Mouse (Mus musculus): ENCODE results near the gene Jazf1. TPM values are rescaled to one million over a fixed set of nuclear protein-coding genes. Genes with fewer than 3 reads are reported as not detected.

The Jazf1 gene
- total and polyA plus RNA-seq, 2 experiments, result 0.48 to 0.74 TPM

- H3K4me3 ChIP-seq (ENCODE audit: insufficient read depth, low read depth, low read length), result no peak overlapping the region
- no peak overlapping the region for H3K9ac ChIP-seq (ENCODE audit: low read depth, low read length)
- DNase-seq (ENCODE audit: extremely low read depth, low read depth, low spot score), result no peak
- 65% methylated on average over 2 of the region's 2 CpGs for WGBS
- H3K27me3 ChIP-seq (ENCODE audit: control insufficient read depth, insufficient read depth, low read length), result no peaks in the 10 kb centered on the region
- H3K4me1 ChIP-seq (ENCODE audit: control insufficient read depth, insufficient read depth, low read length), result no peaks in the 10 kb centered on the region
- no peaks in the 10 kb centered on the region for H3K79me2 ChIP-seq (ENCODE audit: control insufficient read depth, insufficient read depth, low read length)
- TF ChIP-seq CTCF (IDR thresholded peaks at IDR 0.05; ENCODE audit: low read depth, low read length) (no peak), POLR2A (IDR thresholded peaks at IDR 0.05; ENCODE audit: extremely low read depth, insufficient read depth, low read length) (no peak)
- H3K36me3 ChIP-seq (ENCODE audit: control insufficient read depth, insufficient read depth, low read length), result no peaks in the 10 kb centered on the region
- H3K27ac ChIP-seq (replicated peaks; ENCODE audit: insufficient read depth, low read depth, low read length), result no peak overlapping the region
Observed at GRCm38 (mm10) chr6:53054909-53055308, 13.5 kb downstream of the Jazf1 start.

GRCm38 (mm10) chr6:53045501-53045900, 22.9 kb downstream of the Jazf1 start:
- no peak overlapping the region for H3K9ac ChIP-seq (ENCODE audit: low read depth, low read length)
- no peak overlapping the region for H3K4me3 ChIP-seq (ENCODE audit: insufficient read depth, low read depth, low read length)
- H3K36me3 ChIP-seq (ENCODE audit: control insufficient read depth, insufficient read depth, low read length), result no peaks in the 10 kb centered on the region
- no peaks in the 10 kb centered on the region for H3K79me2 ChIP-seq (ENCODE audit: control insufficient read depth, insufficient read depth, low read length)
- H3K27ac ChIP-seq (replicated peaks; ENCODE audit: insufficient read depth, low read depth, low read length), result no peak overlapping the region
- H3K4me1 ChIP-seq (ENCODE audit: control insufficient read depth, insufficient read depth, low read length), result no peaks in the 10 kb centered on the region
- H3K27me3 ChIP-seq (ENCODE audit: control insufficient read depth, insufficient read depth, low read length), result no peaks in the 10 kb centered on the region; the same call in 1 of the 2 replicates
- peak; percentile 14 for DNase-seq (ENCODE audit: extremely low read depth, low read depth, low spot score)
- no peak for TF ChIP-seq CTCF (IDR thresholded peaks at IDR 0.05; ENCODE audit: low read depth, low read length)
- TF ChIP-seq POLR2A (IDR thresholded peaks at IDR 0.05; ENCODE audit: extremely low read depth, insufficient read depth, low read length), result no peak
- 86% methylated on average over 2 of the region's 2 CpGs for WGBS

- Histone ChIP-seq H3K27ac (replicated peaks; ENCODE audit: insufficient read depth, low read depth, low read length) (no peak overlapping the region), H3K79me2 (ENCODE audit: control insufficient read depth, insufficient read depth, low read length) (no peaks in the 10 kb centered on the region), H3K9ac (ENCODE audit: low read depth, low read length) (no peak overlapping the region), H3K4me1 (ENCODE audit: control insufficient read depth, insufficient read depth, low read length) (peaks cover 8% of the 10 kb centered on the region), H3K36me3 (ENCODE audit: control insufficient read depth, insufficient read depth, low read length) (no peaks in the 10 kb centered on the region), H3K27me3 (ENCODE audit: control insufficient read depth, insufficient read depth, low read length) (no peaks in the 10 kb centered on the region), H3K4me3 (ENCODE audit: insufficient read depth, low read depth, low read length) (no peak overlapping the region)
- TF ChIP-seq CTCF (IDR thresholded peaks at IDR 0.05; ENCODE audit: low read depth, low read length), result no peak
- DNase-seq (ENCODE audit: extremely low read depth, low read depth, low spot score), result no peak
- 78% methylated on average over 3 of the region's 3 CpGs for whole genome bisulfite sequencing
Observed at GRCm38 (mm10) chr6:53038176-53038575, 30.3 kb downstream of the Jazf1 start.

GRCm38 (mm10) chr6:53034362-53035011, 33.9 kb downstream of the Jazf1 start:
- no peak for TF ChIP-seq POLR2A (IDR thresholded peaks at IDR 0.05; ENCODE audit: extremely low read depth, insufficient read depth, low read length)
- no peak for TF ChIP-seq CTCF (IDR thresholded peaks at IDR 0.05; ENCODE audit: low read depth, low read length)
- no peaks in the 10 kb centered on the region for H3K36me3 ChIP-seq (ENCODE audit: control insufficient read depth, insufficient read depth, low read length)
- WGBS, result 28% methylated on average over 6 of the region's 6 CpGs

GRCm38 (mm10) chr6:53032730-53033484, 35.5 kb downstream of the Jazf1 start:
- TF ChIP-seq POLR2A (IDR thresholded peaks at IDR 0.05; ENCODE audit: extremely low read depth, insufficient read depth, low read length) (no peak), CTCF (IDR thresholded peaks at IDR 0.05; ENCODE audit: low read depth, low read length) (peak; percentile 67; the same call in 1 of the 2 replicates)
- Histone ChIP-seq H3K4me1 (ENCODE audit: control insufficient read depth, insufficient read depth, low read length) (peaks cover 8% of the 10 kb centered on the region), H3K79me2 (ENCODE audit: control insufficient read depth, insufficient read depth, low read length) (no peaks in the 10 kb centered on the region), H3K4me3 (ENCODE audit: insufficient read depth, low read depth, low read length) (no peak overlapping the region), H3K27ac (replicated peaks; ENCODE audit: insufficient read depth, low read depth, low read length) (no peak overlapping the region), H3K9ac (ENCODE audit: low read depth, low read length) (no peak overlapping the region), H3K36me3 (ENCODE audit: control insufficient read depth, insufficient read depth, low read length) (no peaks in the 10 kb centered on the region), H3K27me3 (ENCODE audit: control insufficient read depth, insufficient read depth, low read length) (no peaks in the 10 kb centered on the region)
- 77% methylated on average over 4 of the region's 4 CpGs for WGBS
- peak; percentile 30 for DNase-seq (ENCODE audit: extremely low read depth, low read depth, low spot score)

More at GRCm38 (mm10) chr6:53034362-53035011, 33.9 kb downstream of the Jazf1 start:
- no peaks in the 10 kb centered on the region for H3K79me2 ChIP-seq (ENCODE audit: control insufficient read depth, insufficient read depth, low read length)
- peak; percentile 70 for DNase-seq (ENCODE audit: extremely low read depth, low read depth, low spot score)
- H3K4me1 ChIP-seq (ENCODE audit: control insufficient read depth, insufficient read depth, low read length), result peaks cover 8% of the 10 kb centered on the region
- H3K27ac ChIP-seq (replicated peaks; ENCODE audit: insufficient read depth, low read depth, low read length), result no peak overlapping the region
- H3K9ac ChIP-seq (ENCODE audit: low read depth, low read length), result no peak overlapping the region
- H3K4me3 ChIP-seq (ENCODE audit: insufficient read depth, low read depth, low read length), result no peak overlapping the region
- H3K27me3 ChIP-seq (ENCODE audit: control insufficient read depth, insufficient read depth, low read length), result no peaks in the 10 kb centered on the region

GRCm38 (mm10) chr6:53022069-53022468, 46.4 kb downstream of the Jazf1 start:
- TF ChIP-seq POLR2A (IDR thresholded peaks at IDR 0.05; ENCODE audit: extremely low read depth, insufficient read depth, low read length), result no peak
- no peak for TF ChIP-seq CTCF (IDR thresholded peaks at IDR 0.05; ENCODE audit: low read depth, low read length)
- DNase-seq (ENCODE audit: extremely low read depth, low read depth, low spot score), result no peak
- no peaks in the 10 kb centered on the region for H3K27me3 ChIP-seq (ENCODE audit: control insufficient read depth, insufficient read depth, low read length)
- H3K27ac ChIP-seq (replicated peaks; ENCODE audit: insufficient read depth, low read depth, low read length), result no peak overlapping the region
- WGBS, result 97% methylated on average over 2 of the region's 2 CpGs
- H3K4me3 ChIP-seq (ENCODE audit: insufficient read depth, low read depth, low read length), result no peak overlapping the region
- H3K36me3 ChIP-seq (ENCODE audit: control insufficient read depth, insufficient read depth, low read length), result no peaks in the 10 kb centered on the region
- H3K4me1 ChIP-seq (ENCODE audit: control insufficient read depth, insufficient read depth, low read length), result no peaks in the 10 kb centered on the region
- no peak overlapping the region for H3K9ac ChIP-seq (ENCODE audit: low read depth, low read length)
- no peaks in the 10 kb centered on the region for H3K79me2 ChIP-seq (ENCODE audit: control insufficient read depth, insufficient read depth, low read length)
